Mouse (Mus musculus) cerebellum, adult (tissue): Measurements from ENCODE around the gene Sipa1l3.
A peak's percentile ranks its signal among the peaks of the same experiment; 100 is the strongest.

Source experiments
- ATAC-seq: cut with Nextera tagmentation; 2 replicates; pipeline ENCODE4 v1.9.2; 2017; ENCODE audit warnings: mild to moderate bottlenecking, moderate library complexity, mixed read lengths; ENCODE audit not compliant: insufficient number of reproducible peaks, low FRiP score, low TSS enrichment

The Sipa1l3 gene

DNA sequence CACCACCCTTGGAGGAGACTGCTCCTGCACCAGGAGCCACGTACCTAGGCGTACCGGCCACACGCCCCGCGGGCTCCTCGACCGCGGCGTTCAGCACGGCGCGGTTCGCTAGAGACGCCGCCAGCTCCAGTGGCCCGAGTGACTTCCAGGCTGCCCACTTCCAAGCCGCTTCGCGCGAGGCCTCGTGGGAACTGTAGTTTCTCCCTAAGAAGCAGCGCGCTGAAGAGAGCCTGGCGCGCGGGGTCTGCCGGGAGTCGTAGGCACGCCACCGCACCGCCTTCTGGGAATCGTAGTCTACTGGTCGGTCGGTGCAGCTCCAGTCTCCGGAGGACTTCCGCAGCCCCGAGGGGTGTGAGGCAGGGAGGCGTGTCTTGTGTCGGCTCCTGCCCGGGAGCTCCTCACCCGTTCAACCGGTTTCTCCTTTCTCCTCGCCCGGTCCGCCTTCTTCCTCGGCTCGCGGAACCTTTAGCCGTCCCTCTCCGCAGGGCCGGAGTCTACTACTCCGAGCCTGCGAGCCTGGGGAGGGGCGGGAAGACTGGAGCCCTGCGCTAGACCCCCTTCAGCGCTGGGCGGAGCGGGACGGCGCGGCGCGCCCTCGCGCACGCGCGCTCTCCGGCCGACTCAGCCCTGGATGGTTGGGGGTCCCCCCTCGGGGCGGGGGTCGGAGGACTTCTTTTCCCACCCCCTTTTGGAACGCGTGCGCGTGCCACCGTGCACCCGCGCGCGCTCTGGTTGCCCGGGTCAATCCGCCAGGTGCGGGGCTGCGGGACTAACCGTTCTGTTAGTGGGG lies at the start of gene Sipa1l3:
Gene Sipa1l3, minus strand, starts transcription at position 221 of the 790 bp plus-strand sequence.
- peak; percentile 96 for ATAC-seq

DNA sequence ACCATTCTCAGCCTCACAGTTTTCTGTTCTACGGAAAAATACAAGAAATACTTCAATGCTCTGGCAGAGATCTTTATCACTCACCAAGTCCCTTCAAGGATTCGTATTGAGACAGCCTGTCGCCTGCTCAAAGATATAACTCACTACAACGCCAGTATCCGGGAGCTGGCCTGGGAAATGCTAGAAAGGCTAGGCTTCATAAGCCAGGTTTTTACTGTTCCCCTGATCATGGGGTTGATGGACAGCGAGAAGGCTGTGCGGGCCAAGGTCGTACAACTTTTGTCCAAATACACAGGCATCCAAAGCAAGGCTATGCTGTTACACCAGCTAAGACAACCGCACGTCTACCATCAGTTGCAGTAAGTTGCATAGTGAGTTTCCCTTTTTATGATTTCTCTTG lies 44.6 kb upstream of the Sipa1l3 start:
- no peak for ATAC-seq

DNA sequence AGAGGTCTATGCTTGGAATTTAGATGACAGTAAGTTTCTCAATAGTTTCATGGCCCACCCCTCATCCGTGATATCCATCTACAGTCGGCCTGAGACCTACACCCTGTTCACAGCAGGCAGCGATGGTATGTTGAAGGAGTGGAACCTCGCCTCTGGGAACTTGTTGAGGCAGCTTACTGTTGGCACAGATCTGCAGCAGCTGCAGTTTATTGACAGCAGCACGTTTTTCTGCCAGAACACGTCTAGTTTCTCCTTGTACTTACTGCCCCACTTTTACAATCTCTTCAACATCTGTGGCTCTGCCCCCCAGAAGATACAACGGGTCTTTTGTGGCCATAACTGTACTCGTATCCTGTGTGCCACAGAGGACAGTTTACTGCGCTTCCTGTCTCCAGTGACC lies 42.6 kb upstream of the Sipa1l3 start:
- no peak for ATAC-seq

GRCm38 (mm10) chr7:29559290-29559689 lies 40.8 kb upstream of the Sipa1l3 start:
- no peak for ATAC-seq

- no peak for ATAC-seq
Measured at GRCm38 (mm10) chr7:29558744-29559143, 40.3 kb upstream of the Sipa1l3 start.

- ATAC-seq = no peak
Measured at GRCm38 (mm10) chr7:29556283-29556682, 37.8 kb upstream of the Sipa1l3 start.

DNA sequence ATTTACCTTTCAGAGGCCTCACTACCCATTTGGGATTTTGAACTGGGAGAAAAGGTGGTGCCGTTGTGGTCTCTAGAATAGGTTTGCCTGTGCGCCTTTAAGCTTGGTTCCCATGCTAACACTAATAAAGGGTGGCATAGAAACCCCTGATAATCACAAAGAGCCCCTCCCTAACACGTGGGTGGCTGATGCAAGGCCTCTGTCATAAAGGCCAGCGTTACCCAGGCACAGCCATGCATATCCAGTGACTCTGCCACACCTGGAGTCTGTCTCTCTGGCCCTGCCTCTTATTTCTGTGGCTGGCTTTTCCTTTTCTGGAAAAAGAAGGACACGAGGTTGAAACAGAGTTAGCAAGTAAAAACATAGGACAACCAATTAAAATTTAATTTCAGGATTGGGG lies 37.1 kb upstream of the Sipa1l3 start:
- ATAC-seq = no peak

DNA sequence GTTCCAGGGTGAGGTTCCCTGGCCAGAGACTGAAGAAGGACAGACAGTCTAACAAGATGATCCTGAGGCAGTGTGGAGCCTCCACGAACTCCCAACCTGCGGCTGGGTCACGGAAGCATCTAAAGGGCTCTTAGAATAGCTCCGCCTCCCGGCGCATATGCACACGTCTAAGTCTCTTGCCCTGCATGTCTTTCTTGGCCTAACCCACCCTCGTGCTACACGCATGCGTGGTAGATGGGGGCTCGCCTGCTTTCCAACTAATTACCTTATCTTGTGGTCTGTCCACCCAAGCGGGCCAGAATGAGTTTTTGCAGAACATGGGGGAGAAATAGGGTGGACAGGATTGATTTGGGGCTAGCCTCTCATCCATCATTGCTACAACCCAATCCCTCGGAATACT lies 36.6 kb upstream of the Sipa1l3 start:
- no peak for ATAC-seq

DNA sequence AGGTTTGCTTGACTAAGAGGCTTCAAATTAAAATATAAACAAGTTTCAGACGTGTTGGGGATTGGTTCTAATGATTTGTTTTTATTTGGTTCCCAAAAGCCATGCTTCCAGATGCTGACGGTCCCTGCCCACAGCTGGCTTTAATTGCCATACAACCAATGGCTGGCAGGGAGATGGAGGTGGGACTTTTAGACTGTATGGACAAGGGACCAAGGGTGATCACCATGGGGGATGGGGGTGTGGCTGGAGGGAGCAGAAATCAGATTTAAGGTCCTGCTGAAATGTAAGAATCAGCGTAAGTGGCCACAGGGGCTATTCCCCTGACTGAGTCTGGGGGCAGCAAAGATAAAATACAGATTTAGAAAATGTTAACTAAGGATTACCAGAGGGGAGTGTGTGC lies 32.2 kb upstream of the Sipa1l3 start:
- no peak for ATAC-seq

GRCm38 (mm10) chr7:29541608-29542007 lies 23.2 kb upstream of the Sipa1l3 start:
- ATAC-seq = no peak

DNA sequence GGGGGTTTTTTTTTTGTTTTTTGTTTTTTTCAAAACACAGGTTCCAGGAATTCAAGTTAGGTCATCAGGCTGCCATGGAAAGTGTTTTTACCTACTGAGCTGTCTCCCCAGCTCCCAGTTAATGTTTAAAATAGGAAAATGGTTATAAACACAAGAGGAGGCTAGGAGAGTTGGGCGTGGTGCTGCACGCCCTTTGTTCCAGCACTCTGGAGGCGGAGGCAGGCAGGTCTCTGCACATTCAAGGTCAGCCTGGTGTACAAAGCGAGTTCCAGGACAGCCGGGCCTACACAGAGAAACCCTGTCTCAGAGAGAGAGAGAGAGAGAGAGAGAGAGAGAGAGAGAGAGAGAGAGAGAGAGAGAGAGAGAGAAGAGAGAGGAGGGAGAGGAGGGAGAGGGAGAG lies 22.7 kb upstream of the Sipa1l3 start:
- ATAC-seq = no peak

GRCm38 (mm10) chr7:29540631-29541030 lies 22.2 kb upstream of the Sipa1l3 start:
- ATAC-seq = no peak

DNA sequence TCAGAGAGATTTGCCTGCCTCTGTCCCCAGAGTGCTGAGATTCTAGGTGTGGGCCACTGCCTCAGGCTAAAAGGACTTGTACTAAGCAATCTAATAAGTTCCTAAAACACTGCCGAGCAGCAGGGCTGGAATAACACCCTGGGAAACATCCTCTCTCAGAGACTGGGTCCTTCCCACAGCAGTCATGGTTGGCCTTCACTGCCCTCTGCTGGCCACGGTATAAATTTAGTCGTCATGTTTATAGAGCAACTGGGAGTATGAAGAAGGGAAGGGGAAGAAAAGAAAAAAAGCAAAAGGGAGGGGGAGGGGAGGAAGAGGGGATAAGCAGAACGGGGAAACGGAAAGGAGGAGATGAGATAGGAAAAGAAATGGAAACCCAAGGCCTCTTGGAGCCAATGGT lies 5.3 kb upstream of the Sipa1l3 start:
- ATAC-seq = peak; percentile 21; the same call in 1 of the 2 replicates

GRCm38 (mm10) chr7:29521841-29522575 lies 3.6 kb upstream of the Sipa1l3 start:
- ATAC-seq = no peak

DNA sequence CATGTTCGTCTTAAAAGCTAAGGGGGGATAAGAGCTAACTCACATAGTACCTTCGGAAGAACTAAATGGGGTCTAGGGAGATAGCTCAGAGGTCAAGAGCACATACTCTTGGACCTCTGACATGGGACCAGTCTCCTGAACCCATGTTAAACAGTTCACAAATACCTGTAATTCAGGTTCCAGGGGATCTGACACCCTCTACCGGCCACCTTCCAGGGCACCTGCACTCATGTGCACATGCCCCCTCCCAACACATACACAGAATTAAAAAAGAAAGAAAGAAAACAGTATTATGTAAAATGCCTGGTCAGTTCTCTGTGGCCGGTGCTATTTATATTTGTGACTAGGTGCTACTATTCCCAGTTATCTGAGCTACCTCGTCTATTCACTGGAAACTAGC lies 2.9 kb upstream of the Sipa1l3 start:
- no peak for ATAC-seq

GRCm38 (mm10) chr7:29520794-29521193 lies 2.4 kb upstream of the Sipa1l3 start:
- ATAC-seq = no peak

GRCm38 (mm10) chr7:29519211-29519550 lies 740 bp upstream of the Sipa1l3 start:
- ATAC-seq = no peak; the same call in 1 of the 2 replicates

DNA sequence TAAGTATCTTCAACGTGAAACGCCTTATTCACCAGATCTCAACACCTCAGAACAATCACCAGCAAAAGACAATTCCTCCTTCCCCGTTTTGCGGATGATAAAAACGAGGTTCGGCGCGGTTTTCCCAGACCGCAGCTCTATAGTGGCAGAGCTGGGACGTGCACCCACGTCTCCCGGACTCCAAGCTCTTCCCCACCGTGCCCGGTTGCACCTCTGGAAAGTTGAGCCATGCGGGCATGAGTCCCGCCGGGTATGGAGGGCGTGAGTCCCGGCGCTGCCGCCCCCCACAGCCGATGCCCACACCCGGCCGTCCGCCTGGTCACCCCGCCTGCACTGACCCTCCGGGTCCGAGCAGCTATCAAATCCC lies 404 bp downstream of the Sipa1l3 start:
- no peak for ATAC-seq

DNA sequence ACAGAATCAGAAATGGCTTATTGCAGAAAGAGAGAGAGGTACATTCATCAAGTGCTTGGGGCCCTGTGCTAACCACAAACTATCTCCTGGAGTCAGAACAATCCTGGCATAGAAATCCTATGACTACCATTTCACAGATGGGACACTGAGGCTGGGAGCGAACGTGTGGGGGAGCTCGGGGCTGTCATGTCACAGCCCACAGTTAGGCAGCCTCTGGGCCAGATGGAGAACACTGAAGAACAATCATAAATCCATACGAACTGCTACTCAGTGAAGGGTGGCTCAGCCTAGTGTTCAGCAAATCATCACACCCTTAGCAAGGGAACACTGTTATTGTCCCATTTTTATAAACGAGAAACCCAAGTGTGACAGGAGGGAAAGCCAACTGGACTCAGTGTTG lies 1.3 kb downstream of the Sipa1l3 start:
- ATAC-seq = no peak

GRCm38 (mm10) chr7:29515652-29516051 lies 2.8 kb downstream of the Sipa1l3 start:
- no peak for ATAC-seq

DNA sequence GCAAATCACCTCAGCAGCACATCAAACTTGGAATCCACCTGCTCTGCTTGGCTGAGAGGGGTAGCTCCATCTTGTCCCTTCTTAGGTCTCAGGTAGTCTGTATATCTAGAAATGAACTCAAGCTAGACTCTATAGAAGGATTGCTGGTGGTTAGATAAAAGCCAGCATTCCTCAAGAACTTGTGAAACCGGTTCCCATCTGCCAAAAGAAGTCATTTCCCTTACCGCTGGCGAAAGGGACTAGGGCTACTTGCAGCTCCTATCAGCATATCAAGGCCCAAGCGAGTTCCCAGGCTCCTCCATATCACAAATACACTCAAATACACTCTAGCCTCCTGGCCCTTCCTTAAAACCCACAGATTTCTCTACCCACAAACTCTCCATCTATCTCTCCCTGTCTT lies 5.7 kb downstream of the Sipa1l3 start:
- no peak for ATAC-seq
